ENCODE assay signal across 9 mouse cellular contexts in the genomic region with DNA sequence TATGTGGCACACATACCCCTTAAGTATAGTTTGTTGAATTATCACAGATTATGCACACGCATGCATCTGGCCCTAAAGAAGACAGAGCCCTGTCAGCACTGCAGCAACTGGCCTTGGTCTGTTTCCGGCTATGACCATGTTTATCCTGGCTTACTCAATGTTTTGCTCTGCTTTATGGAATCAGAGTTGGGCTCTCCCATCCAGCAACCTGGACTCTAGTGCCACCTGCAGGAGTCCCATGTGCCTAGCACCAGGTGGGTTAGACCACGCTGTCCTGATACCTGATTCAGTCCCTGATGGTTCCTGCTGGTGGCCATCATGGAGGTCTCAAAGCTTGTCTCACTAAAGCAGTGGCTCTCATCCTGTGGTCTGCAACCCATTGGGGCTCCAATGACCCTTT.
DNase-seq lines count a peak whose midpoint lies in the region; ATAC-seq lines count a peak whose summit lies in the region.
"Had no signal": no experiment of that assay in that cellular context is flagged by ENCODE, and none has a peak within 500 bp of the region (broad histone marks: within the 10 kb centered on the region; RNA-seq: fewer than 3 reads in every experiment).

No protein-coding gene starts in this region.

- no peaks in the 10 kb centered on the region for H3K36me3 ChIP-seq in kidney, embryonic 15.5 days
- H3K36me3 ChIP-seq: forebrain, embryonic 15.5 days had no signal

- H3K4me2 ChIP-seq in kidney, embryonic 15.5 days: no peak overlapping the region
- H3K4me2 ChIP-seq: forebrain, embryonic 15.5 days had no signal

- no peak overlapping the region for H3K9ac ChIP-seq in kidney, embryonic 15.5 days
- H3K9ac ChIP-seq: forebrain, embryonic 15.5 days had no signal

- H3K27ac ChIP-seq in kidney, embryonic 15.5 days: no peak overlapping the region
- H3K27ac ChIP-seq: forebrain, embryonic 15.5 days had no signal

- H3K9me3 ChIP-seq in kidney, embryonic 15.5 days (replicated peaks): 0 out of 2 replicates have a peak, but pooled peaks cover 4% of the 10 kb centered on the region
- H3K9me3 ChIP-seq: forebrain, embryonic 15.5 days had no signal

- H3K27me3 ChIP-seq in kidney, embryonic 15.5 days: no peaks in the 10 kb centered on the region
- H3K27me3 ChIP-seq: forebrain, embryonic 15.5 days had no signal

- ATAC-seq in kidney, embryonic 15.5 days (replicated peaks; ENCODE audit: low FRiP score): no peak
- ATAC-seq in megakaryocyte, adult 5-6 weeks (ENCODE audit: poor library complexity, severe bottlenecking): no peak; the same call in 1 of the 2 replicates
- ATAC-seq: forebrain, embryonic 15.5 days had no signal

- 70% methylated on average over 3 of the region's 3 CpGs for WGBS in kidney, embryonic 15.5 days

- H3K4me1 ChIP-seq in kidney, embryonic 15.5 days: no peaks in the 10 kb centered on the region

- peak; percentile 25 for DNase-seq in kidney, postnatal 10 days
- peak; percentile 28 for DNase-seq in 3134 (ENCODE audit: extremely low read depth, insufficient read length, low spot score)
- peak; percentile 30 for DNase-seq in A20 (ENCODE audit: low read depth, low spot score)
- DNase-seq in adrenal gland, postnatal 36 days: peak; percentile 65 to 70
- no peak for DNase-seq in Muller cell, postnatal 12 days (ENCODE audit: inconsistent ontology term)
- no peak for DNase-seq in left cerebral cortex, adult 18-20 months (ENCODE audit: low spot score in 2 of 2)

- H3K4me3 ChIP-seq in kidney, embryonic 15.5 days (replicated peaks): no peak overlapping the region
- H3K4me3 ChIP-seq: forebrain, embryonic 15.5 days had no signal

Comparison
In these comparisons a context has a peak if more than half of its experiments do, and no peak if none do; other contexts are left out.
1. DNase-seq: peak in kidney, postnatal 10 days (single experiment), 3134 (single experiment), A20 (single experiment) and adrenal gland, postnatal 36 days (2 of 2); none in Muller cell, postnatal 12 days (single experiment) and left cerebral cortex, adult 18-20 months (0 of 2).